Mouse (Mus musculus): ENCODE measurements around the gene Bcl11b. TPM values are rescaled to one million over a fixed set of nuclear protein-coding genes. Genes with fewer than 3 reads are reported as not detected.

Gene Bcl11b
- 38.4 and 43.3 TPM in 2 replicates for polyA plus RNA-seq (2014; fragmentation: Nextera tagmentation; extraction: Ambion mirVana)

DNA sequence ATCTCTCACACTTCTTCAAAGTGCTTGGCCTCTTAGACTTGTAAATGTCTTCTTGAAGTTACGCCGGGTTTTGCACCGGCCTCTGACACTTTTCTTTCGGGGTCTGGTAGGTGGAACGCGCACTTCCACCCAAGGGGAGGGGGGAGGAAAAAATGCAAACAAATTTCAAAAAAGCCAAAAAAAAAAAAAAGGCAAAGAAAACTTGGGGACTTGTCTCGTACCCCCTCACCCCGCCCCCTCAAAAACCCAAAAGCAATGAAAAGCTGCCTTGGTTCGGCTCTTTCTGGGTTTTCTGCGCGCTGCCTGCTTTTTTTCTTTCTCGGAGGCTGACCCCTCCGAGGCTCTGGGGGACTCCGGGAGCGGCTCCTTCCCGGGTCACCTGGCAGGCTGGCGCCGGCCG lies at the start of gene Bcl11b:
Bcl11b (minus strand) TSS at position 120 of the 400 bp plus-strand sequence.
- peaks cover 12% of the 10 kb centered on the region; the same call in 1 of the 2 replicates for H3K27me3 ChIP-seq (ENCODE audit: control insufficient read depth, insufficient read depth, low read length)
- H3K36me3 ChIP-seq (ENCODE audit: control insufficient read depth, insufficient read depth, low read length): no peaks in the 10 kb centered on the region
- peak within 1 kb of the TSS; percentile 98 for H3K27ac ChIP-seq (replicated peaks; ENCODE audit: low read depth, low read length)
- H3K4me2 ChIP-seq (ENCODE audit: low read length): peak within 1 kb of the TSS; percentile 91
- no peak for ATAC-seq (ENCODE audit: low FRiP score, low TSS enrichment)
- no peak for DNase-seq
- no peaks in the 10 kb centered on the region for H3K9me3 ChIP-seq (ENCODE audit: control insufficient read depth, low read length)
- peaks cover 25% of the 10 kb centered on the region for H3K4me1 ChIP-seq (ENCODE audit: control insufficient read depth, insufficient read depth, low read length)
- H3K9ac ChIP-seq (replicated peaks; ENCODE audit: low read length): peak within 1 kb of the TSS; percentile 94
- WGBS: 1% methylated on average over 19 of the region's 19 CpGs
- peak within 1 kb of the TSS; percentile 89 for H3K4me3 ChIP-seq (replicated peaks; ENCODE audit: low read depth, low read length)

DNA sequence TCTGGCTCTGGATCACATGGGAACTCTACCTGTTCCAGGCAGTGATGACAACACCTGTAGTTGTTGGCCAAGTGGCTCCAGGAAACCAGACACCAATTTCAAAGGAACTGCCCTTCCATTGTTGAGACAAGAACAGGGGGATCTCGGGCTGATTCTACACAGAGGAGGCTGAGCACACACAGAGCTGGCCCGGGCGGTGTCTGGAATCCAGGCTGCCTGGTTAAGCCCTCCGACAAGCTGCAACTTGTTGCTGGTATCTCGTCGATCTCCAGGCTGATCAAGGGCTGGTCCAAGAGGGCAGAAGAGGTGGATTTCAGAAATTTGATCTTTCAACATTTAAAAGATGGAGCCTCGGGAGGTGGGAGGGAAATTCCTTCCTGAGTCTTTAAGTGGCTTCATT lies 47.6 kb upstream of the Bcl11b start:
- no peak overlapping the region for H3K4me3 ChIP-seq (replicated peaks; ENCODE audit: low read depth, low read length)

DNA sequence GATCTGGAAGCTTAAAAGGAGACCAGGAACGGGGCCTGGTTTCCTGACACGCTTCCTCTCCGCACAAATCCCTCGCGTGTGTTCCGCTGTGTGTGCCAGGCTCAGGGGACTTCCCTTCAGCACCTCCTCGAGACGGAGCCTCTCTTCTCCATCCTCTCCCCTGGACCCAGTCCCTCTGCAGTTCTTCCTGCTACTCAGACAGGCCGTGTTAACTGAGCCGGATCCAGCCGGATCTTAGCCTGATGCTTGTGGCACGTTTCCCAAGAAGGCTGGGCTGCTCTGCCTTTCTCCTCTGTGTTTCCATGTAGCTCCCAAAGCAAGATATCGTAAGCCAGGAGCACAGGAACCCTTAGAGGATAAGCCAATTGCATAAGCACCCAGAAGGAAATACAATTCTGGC lies 46.2 kb upstream of the Bcl11b start:
- Histone ChIP-seq H3K36me3 (ENCODE audit: control insufficient read depth, insufficient read depth, low read length) (no peaks in the 10 kb centered on the region), H3K4me2 (ENCODE audit: low read length) (no peak overlapping the region), H3K27me3 (ENCODE audit: control insufficient read depth, insufficient read depth, low read length) (no peaks in the 10 kb centered on the region), H3K27ac (replicated peaks; ENCODE audit: low read depth, low read length) (no peak overlapping the region), H3K4me1 (ENCODE audit: control insufficient read depth, insufficient read depth, low read length) (no peaks in the 10 kb centered on the region), H3K9ac (replicated peaks; ENCODE audit: low read length) (no peak overlapping the region), H3K9me3 (ENCODE audit: control insufficient read depth, low read length) (no peaks in the 10 kb centered on the region), H3K4me3 (replicated peaks; ENCODE audit: low read depth, low read length) (no peak overlapping the region)
- ATAC-seq (ENCODE audit: low FRiP score, low TSS enrichment) (no peak), DNase-seq (peak; percentile 2)
- 78% methylated on average over 13 of the region's 13 CpGs for WGBS

More for the DNA sequence above, 47.6 kb upstream of the Bcl11b start:
- no peak for DNase-seq
- whole genome bisulfite sequencing: 77% methylated on average over 7 of the region's 7 CpGs
- Histone ChIP-seq H3K4me2 (ENCODE audit: low read length) (no peak overlapping the region), H3K27ac (replicated peaks; ENCODE audit: low read depth, low read length) (no peak overlapping the region), H3K9me3 (ENCODE audit: control insufficient read depth, low read length) (no peaks in the 10 kb centered on the region), H3K27me3 (ENCODE audit: control insufficient read depth, insufficient read depth, low read length) (no peaks in the 10 kb centered on the region), H3K36me3 (ENCODE audit: control insufficient read depth, insufficient read depth, low read length) (no peaks in the 10 kb centered on the region), H3K9ac (replicated peaks; ENCODE audit: low read length) (no peak overlapping the region), H3K4me1 (ENCODE audit: control insufficient read depth, insufficient read depth, low read length) (no peaks in the 10 kb centered on the region)
- ATAC-seq (ENCODE audit: low FRiP score, low TSS enrichment): no peak

- Histone ChIP-seq H3K27ac (replicated peaks; ENCODE audit: low read depth, low read length) (no peak overlapping the region), H3K27me3 (ENCODE audit: control insufficient read depth, insufficient read depth, low read length) (no peaks in the 10 kb centered on the region), H3K4me1 (ENCODE audit: control insufficient read depth, insufficient read depth, low read length) (no peaks in the 10 kb centered on the region), H3K36me3 (ENCODE audit: control insufficient read depth, insufficient read depth, low read length) (no peaks in the 10 kb centered on the region), H3K4me3 (replicated peaks; ENCODE audit: low read depth, low read length) (no peak overlapping the region), H3K9me3 (ENCODE audit: control insufficient read depth, low read length) (no peaks in the 10 kb centered on the region), H3K9ac (replicated peaks; ENCODE audit: low read length) (no peak overlapping the region), H3K4me2 (ENCODE audit: low read length) (no peak overlapping the region)
- ATAC-seq (ENCODE audit: low FRiP score, low TSS enrichment) (no peak), DNase-seq (no peak)
- 68% methylated on average over 3 of the region's 3 CpGs for WGBS
These were observed 38.8 kb upstream of the Bcl11b start for GRCm38 (mm10) chr12:108042239-108042571.

DNA sequence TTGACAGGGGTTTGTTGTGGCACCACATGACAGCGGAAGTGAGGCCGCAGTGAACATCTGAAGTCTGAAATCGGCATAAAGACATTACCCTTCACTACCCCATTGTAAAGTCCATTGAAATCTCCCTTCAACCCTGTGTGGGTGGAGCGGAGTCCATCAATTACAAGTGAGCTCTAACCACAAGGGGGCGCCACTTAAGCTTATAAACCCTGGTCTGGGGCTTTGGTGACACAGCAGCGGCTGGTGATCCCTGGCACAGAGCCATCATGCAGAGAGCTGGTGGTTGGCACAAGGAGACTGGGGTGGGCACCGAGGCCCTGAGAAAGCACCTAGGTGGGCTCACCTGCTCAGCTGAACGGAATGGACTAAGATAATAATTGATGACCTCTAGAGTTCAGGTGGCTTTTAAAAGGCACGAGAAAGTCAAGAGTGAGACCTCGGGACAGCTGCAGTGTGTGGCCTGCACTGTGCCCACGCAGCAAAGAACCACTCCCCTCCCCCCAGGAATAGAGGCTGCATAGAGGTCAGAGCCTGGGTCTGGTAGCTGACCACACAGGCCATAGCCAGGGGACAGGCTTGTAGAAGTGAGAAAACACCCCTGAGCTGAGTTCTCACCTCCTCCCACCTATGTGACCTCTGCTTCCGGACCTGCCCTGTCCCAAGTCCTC lies 38.3 kb upstream of the Bcl11b start:
- no peaks in the 10 kb centered on the region for H3K27me3 ChIP-seq (ENCODE audit: control insufficient read depth, insufficient read depth, low read length)
- peak; percentile 91 for DNase-seq
- H3K4me2 ChIP-seq (ENCODE audit: low read length): no peak overlapping the region
- H3K27ac ChIP-seq (replicated peaks; ENCODE audit: low read depth, low read length): no peak overlapping the region
- no peak for ATAC-seq (ENCODE audit: low FRiP score, low TSS enrichment)
- no peaks in the 10 kb centered on the region for H3K36me3 ChIP-seq (ENCODE audit: control insufficient read depth, insufficient read depth, low read length)
- H3K9me3 ChIP-seq (ENCODE audit: control insufficient read depth, low read length): no peaks in the 10 kb centered on the region
- no peak overlapping the region for H3K9ac ChIP-seq (replicated peaks; ENCODE audit: low read length)
- H3K4me3 ChIP-seq (replicated peaks; ENCODE audit: low read depth, low read length): no peak overlapping the region
- H3K4me1 ChIP-seq (ENCODE audit: control insufficient read depth, insufficient read depth, low read length): no peaks in the 10 kb centered on the region
- 42% methylated on average over 12 of the region's 12 CpGs for WGBS

DNA sequence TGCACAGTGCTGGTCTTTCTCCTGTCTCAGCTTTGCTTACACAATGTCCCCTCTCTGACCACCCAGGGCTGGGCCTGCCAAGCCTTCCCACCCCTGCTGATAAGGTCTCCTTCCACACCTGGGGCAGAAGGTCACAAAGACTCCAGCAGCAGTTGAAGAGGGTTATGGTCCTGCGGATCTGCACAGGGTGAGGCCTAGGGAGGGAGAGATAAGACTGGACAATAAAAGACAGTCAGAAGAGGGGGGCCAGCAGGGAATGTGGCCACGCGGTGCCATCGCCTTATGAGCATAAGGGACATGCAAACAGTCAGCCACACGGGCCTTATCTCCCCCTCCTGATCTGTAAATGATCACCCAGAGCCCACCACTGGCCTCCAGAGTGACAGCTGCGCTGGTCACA lies 34.0 kb upstream of the Bcl11b start:
- WGBS: 67% methylated on average over 6 of the region's 6 CpGs

GRCm38 (mm10) chr12:108035412-108036078 lies 32.1 kb upstream of the Bcl11b start:
- no peak for ATAC-seq (ENCODE audit: low FRiP score, low TSS enrichment)
- 87% methylated on average over 13 of the region's 13 CpGs for WGBS
- no peak overlapping the region for H3K4me3 ChIP-seq (replicated peaks; ENCODE audit: low read depth, low read length)

More for the DNA sequence above, 34.0 kb upstream of the Bcl11b start:
- H3K27ac ChIP-seq (replicated peaks; ENCODE audit: low read depth, low read length): no peak overlapping the region
- H3K27me3 ChIP-seq (ENCODE audit: control insufficient read depth, insufficient read depth, low read length): no peaks in the 10 kb centered on the region
- H3K9ac ChIP-seq (replicated peaks; ENCODE audit: low read length): no peak overlapping the region
- no peaks in the 10 kb centered on the region for H3K9me3 ChIP-seq (ENCODE audit: control insufficient read depth, low read length)
- no peak for DNase-seq
- no peak overlapping the region for H3K4me2 ChIP-seq (ENCODE audit: low read length)
- ATAC-seq (ENCODE audit: low FRiP score, low TSS enrichment): no peak
- H3K4me1 ChIP-seq (ENCODE audit: control insufficient read depth, insufficient read depth, low read length): no peaks in the 10 kb centered on the region
- H3K36me3 ChIP-seq (ENCODE audit: control insufficient read depth, insufficient read depth, low read length): no peaks in the 10 kb centered on the region
- no peak overlapping the region for H3K4me3 ChIP-seq (replicated peaks; ENCODE audit: low read depth, low read length)

GRCm38 (mm10) chr12:108022835-108023615 lies 19.6 kb upstream of the Bcl11b start:
- H3K4me1 ChIP-seq (ENCODE audit: control insufficient read depth, insufficient read depth, low read length): no peaks in the 10 kb centered on the region
- no peak overlapping the region for H3K4me3 ChIP-seq (replicated peaks; ENCODE audit: low read depth, low read length)
- H3K9ac ChIP-seq (replicated peaks; ENCODE audit: low read length): no peak overlapping the region
- 81% methylated on average over 15 of the region's 15 CpGs for WGBS
- ATAC-seq (ENCODE audit: low FRiP score, low TSS enrichment) (no peak), DNase-seq (no peak)
- H3K36me3 ChIP-seq (ENCODE audit: control insufficient read depth, insufficient read depth, low read length): no peaks in the 10 kb centered on the region
- no peaks in the 10 kb centered on the region for H3K27me3 ChIP-seq (ENCODE audit: control insufficient read depth, insufficient read depth, low read length)
- no peak overlapping the region for H3K27ac ChIP-seq (replicated peaks; ENCODE audit: low read depth, low read length)
- H3K9me3 ChIP-seq (ENCODE audit: control insufficient read depth, low read length): no peaks in the 10 kb centered on the region
- H3K4me2 ChIP-seq (ENCODE audit: low read length): no peak overlapping the region

More at GRCm38 (mm10) chr12:108035412-108036078, 32.1 kb upstream of the Bcl11b start:
- Histone ChIP-seq H3K36me3 (ENCODE audit: control insufficient read depth, insufficient read depth, low read length) (no peaks in the 10 kb centered on the region), H3K4me2 (ENCODE audit: low read length) (no peak overlapping the region), H3K9me3 (ENCODE audit: control insufficient read depth, low read length) (no peaks in the 10 kb centered on the region), H3K4me1 (ENCODE audit: control insufficient read depth, insufficient read depth, low read length) (no peaks in the 10 kb centered on the region), H3K27ac (replicated peaks; ENCODE audit: low read depth, low read length) (no peak overlapping the region), H3K9ac (replicated peaks; ENCODE audit: low read length) (no peak overlapping the region), H3K27me3 (ENCODE audit: control insufficient read depth, insufficient read depth, low read length) (no peaks in the 10 kb centered on the region)
- no peak for DNase-seq

Measured in midbrain, embryonic 14.5 days (tissue).